In genomic region chr12:4212908-4213307, GRCm38 (mm10) we compare ENCODE assay signal across 16 mouse cellular contexts. TPM values are rescaled to one million over a fixed set of nuclear protein-coding genes. Genes with fewer than 3 reads are reported as not detected.
DNase-seq lines count a peak whose midpoint lies in the region; ATAC-seq and TF ChIP-seq lines count a peak whose summit lies in the region.
"Had no signal": no experiment of that assay in that cellular context is flagged by ENCODE, and none has a peak within 500 bp of the region (broad histone marks: within the 10 kb centered on the region; RNA-seq: fewer than 3 reads in every experiment).

No protein-coding gene starts in this region.

- H3K4me2 ChIP-seq in midbrain, embryonic 14.5 days (ENCODE audit: low read length), result no peak overlapping the region
- H3K4me2 ChIP-seq: lung, embryonic 15.5 days; stomach, embryonic 15.5 days had no signal

- no peak for ATAC-seq in midbrain, embryonic 14.5 days (ENCODE audit: low FRiP score, low TSS enrichment)
- ATAC-seq: forebrain, embryonic 14.5 days had no signal

- H3K9ac ChIP-seq in midbrain, embryonic 14.5 days (replicated peaks; ENCODE audit: low read length), result no peak overlapping the region
- H3K9ac ChIP-seq: lung, embryonic 15.5 days; stomach, embryonic 15.5 days had no signal

- WGBS in midbrain, embryonic 10.5 days, result 68% methylated on average over 8 of the region's 8 CpGs
- WGBS in midbrain, embryonic 14.5 days, result 59% methylated on average over 8 of the region's 8 CpGs
- 81% methylated on average over 8 of the region's 8 CpGs for WGBS in limb, embryonic 10.5 days

- H3K9me3 ChIP-seq in midbrain, embryonic 10.5 days (replicated peaks), result no peaks in the 10 kb centered on the region
- no peaks in the 10 kb centered on the region for H3K9me3 ChIP-seq in midbrain, embryonic 14.5 days (ENCODE audit: control insufficient read depth, low read length)
- no peaks in the 10 kb centered on the region for H3K9me3 ChIP-seq in limb, embryonic 10.5 days (replicated peaks)
- H3K9me3 ChIP-seq: lung, embryonic 15.5 days; megakaryocyte, embryonic 14.5 days; stomach, embryonic 15.5 days had no signal

- DNase-seq in embryo, embryonic 11 days, result peak; percentile 21
- no peak for DNase-seq in embryo, embryonic 10 days (ENCODE audit: low spot score)
- no peak for DNase-seq in midbrain, embryonic 10.5 days (ENCODE audit: low spot score)
- DNase-seq in midbrain, embryonic 14.5 days, result no peak
- peak; percentile 20 for DNase-seq in forelimb bud, embryonic 11.5 days (ENCODE audit: low read depth, low spot score)
- DNase-seq in limb, embryonic 10.5 days (ENCODE audit: low spot score), result no peak
- DNase-seq in layer of hippocampus, adult 2 months (ENCODE audit: low spot score in 2 of 2), result no peak
- DNase-seq in neural tube, embryonic 10.5 days (ENCODE audit: extremely low spot score, low spot score), result no peak
- DNase-seq: gastrocnemius, postnatal 25 days; liver; thymus, postnatal 36 days had no signal

- H3K27ac ChIP-seq in midbrain, embryonic 10.5 days (replicated peaks), result 0 out of 2 replicates have a peak overlapping the region, but pooled peaks have one; percentile 30
- H3K27ac ChIP-seq in midbrain, embryonic 14.5 days (replicated peaks; ENCODE audit: low read depth, low read length), result no peak overlapping the region
- peak overlapping the region; percentile 70 for H3K27ac ChIP-seq in limb, embryonic 10.5 days
- no peak overlapping the region for H3K27ac ChIP-seq in layer of hippocampus, adult 2 months
- H3K27ac ChIP-seq: left cerebral cortex, adult 2 months; lung, embryonic 15.5 days; stomach, embryonic 15.5 days had no signal

- peaks cover 98% of the 10 kb centered on the region for H3K36me3 ChIP-seq in midbrain, embryonic 10.5 days
- H3K36me3 ChIP-seq in midbrain, embryonic 14.5 days (ENCODE audit: control insufficient read depth, insufficient read depth, low read length), result peaks cover 80% of the 10 kb centered on the region
- H3K36me3 ChIP-seq in limb, embryonic 10.5 days, result peaks cover 98% of the 10 kb centered on the region

- H3K4me3 ChIP-seq in midbrain, embryonic 10.5 days, result no peak overlapping the region
- no peak overlapping the region for H3K4me3 ChIP-seq in midbrain, embryonic 14.5 days (replicated peaks; ENCODE audit: low read depth, low read length)
- no peak overlapping the region for H3K4me3 ChIP-seq in limb, embryonic 10.5 days
- no peak overlapping the region for H3K4me3 ChIP-seq in layer of hippocampus, adult 2 months
- H3K4me3 ChIP-seq: left cerebral cortex, adult 2 months; lung, embryonic 15.5 days; megakaryocyte, embryonic 14.5 days; stomach, embryonic 15.5 days had no signal

- TF ChIP-seq CTCF in layer of hippocampus, adult 2 months (conservative IDR thresholded peaks at IDR 0.05), result no peak

- H3K27me3 ChIP-seq in midbrain, embryonic 10.5 days (ENCODE audit: low read depth, poor library complexity, severe bottlenecking), result no peaks in the 10 kb centered on the region
- no peaks in the 10 kb centered on the region for H3K27me3 ChIP-seq in midbrain, embryonic 14.5 days (ENCODE audit: control insufficient read depth, insufficient read depth, low read length)
- H3K27me3 ChIP-seq in limb, embryonic 10.5 days (ENCODE audit: low read depth, poor library complexity, severe bottlenecking), result no peaks in the 10 kb centered on the region
- H3K27me3 ChIP-seq: lung, embryonic 15.5 days; megakaryocyte, embryonic 14.5 days; stomach, embryonic 15.5 days had no signal

- H3K4me1 ChIP-seq in midbrain, embryonic 10.5 days, result 0 out of 2 replicates have a peak, but pooled peaks cover 2% of the 10 kb centered on the region
- no peaks in the 10 kb centered on the region for H3K4me1 ChIP-seq in midbrain, embryonic 14.5 days (ENCODE audit: control insufficient read depth, insufficient read depth, low read length)
- H3K4me1 ChIP-seq in limb, embryonic 10.5 days, result peaks cover 8% of the 10 kb centered on the region
- H3K4me1 ChIP-seq: lung, embryonic 15.5 days; stomach, embryonic 15.5 days had no signal

RNA-seq across cellular contexts. Expression of gene Ptrhd1, which starts 20.9 kb away (rescaled TPM):
- 5.9 and 6.2 TPM in 2 replicates for polyA plus RNA-seq in midbrain, embryonic 10.5 days (2016; fragmentation: Nextera tagmentation; extraction: Ambion mirVana)
- 6.1 and 6.2 TPM in 2 replicates for polyA plus RNA-seq in midbrain, embryonic 14.5 days (2014; fragmentation: Nextera tagmentation; extraction: Ambion mirVana)
- 5.9 and 6.0 TPM in 2 replicates for polyA plus RNA-seq in limb, embryonic 10.5 days (2016; fragmentation: Nextera tagmentation; extraction: Ambion mirVana)
- 1 to 10 TPM; 8.0 to 8.2 TPM for total RNA-seq in layer of hippocampus, adult 2 months (2021)

RNA-seq across cellular contexts. Expression of gene Cenpo, which starts 21.2 kb away (rescaled TPM):
- 21.6 and 23.5 TPM in 2 replicates for polyA plus RNA-seq in midbrain, embryonic 10.5 days (2016; fragmentation: Nextera tagmentation; extraction: Ambion mirVana)
- 7.2 and 9.3 TPM in 2 replicates for polyA plus RNA-seq in midbrain, embryonic 14.5 days (2014; fragmentation: Nextera tagmentation; extraction: Ambion mirVana)
- 20.9 and 22.0 TPM in 2 replicates for polyA plus RNA-seq in limb, embryonic 10.5 days (2016; fragmentation: Nextera tagmentation; extraction: Ambion mirVana)
- total RNA-seq in layer of hippocampus, adult 2 months (2021), result 1 to 10 TPM; 4.2 to 4.3 TPM

Comparison
In these comparisons a context has a peak if more than half of its experiments do, and no peak if none do; other contexts are left out.
1. DNase-seq: peak in embryo, embryonic 11 days (single experiment) and forelimb bud, embryonic 11.5 days (single experiment); none in embryo, embryonic 10 days (single experiment), midbrain, embryonic 10.5 days (single experiment), midbrain, embryonic 14.5 days (single experiment), limb, embryonic 10.5 days (single experiment), layer of hippocampus, adult 2 months (0 of 2) and neural tube, embryonic 10.5 days (single experiment).
2. H3K27ac ChIP-seq: peak in midbrain, embryonic 10.5 days (single experiment) and limb, embryonic 10.5 days (single experiment); none in midbrain, embryonic 14.5 days (single experiment) and layer of hippocampus, adult 2 months (single experiment).